Mouse (Mus musculus) urinary bladder, adult 2 months (tissue): ENCODE results near the gene Cybc1. TPM values are rescaled to one million over a fixed set of nuclear protein-coding genes. Genes with fewer than 3 reads are reported as not detected.

Experiments used
- DNase-seq: peaks from one replicate; pipeline ENCODE4 v3.0.0; 2022; ENCODE audit warnings: low spot score
- polyA plus RNA-seq: library from polyadenylated mRNA; depleted of rRNA; stranded (reverse); fragments of >200 nt; gene quantifications from 2 replicates; pipeline ENCODE4 v1.2.3, GENCODE M21; 2012; rRNA removed

Cybc1 gene
- 43.4 and 56.3 TPM in 2 replicates for polyA plus RNA-seq

DNA sequence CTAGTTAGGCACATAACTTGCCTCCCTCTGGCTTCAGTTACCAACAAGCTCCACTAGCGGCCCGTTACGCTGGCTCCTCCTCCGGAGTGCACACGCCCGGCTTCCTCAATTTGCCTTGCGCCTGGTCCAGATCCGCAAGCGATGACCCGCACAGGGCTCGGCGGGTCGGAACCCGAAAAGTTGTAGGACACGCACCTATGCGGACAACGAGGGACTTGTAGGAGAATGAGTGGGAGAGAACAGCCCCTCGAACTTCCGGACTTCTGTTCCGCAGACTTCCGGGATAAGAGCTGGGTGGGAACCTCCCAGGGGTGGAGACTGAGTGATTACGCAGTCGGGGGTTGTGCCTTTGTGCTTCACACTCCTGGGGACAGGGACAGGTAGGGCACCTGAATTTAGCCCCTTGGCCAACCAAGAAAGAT, at the start of gene Cybc1:
Gene Cybc1 (minus strand): TSS at position 305 of the 422 bp plus-strand sequence.
- peak; percentile 60 for DNase-seq

DNA sequence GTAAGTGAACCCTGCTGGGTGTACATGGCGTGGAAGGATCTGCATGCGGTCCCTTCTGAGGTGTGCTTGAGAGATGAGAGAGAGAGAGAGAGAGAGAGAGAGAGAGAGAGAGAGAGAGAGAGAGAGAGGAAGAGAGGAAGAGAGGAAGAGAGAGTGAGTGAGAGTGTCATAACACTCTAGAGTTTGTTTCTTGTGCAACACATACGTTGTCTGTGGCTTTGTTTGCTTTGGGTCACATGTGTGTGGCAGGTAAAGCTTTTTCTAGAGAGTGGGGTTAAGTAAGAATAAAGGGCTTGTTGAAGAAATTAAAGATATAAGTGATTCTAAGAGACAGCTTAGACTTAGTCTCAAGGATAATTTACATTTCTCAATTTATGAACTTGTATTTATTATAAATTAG, 48.9 kb upstream of the Cybc1 start:
- no peak for DNase-seq

DNA sequence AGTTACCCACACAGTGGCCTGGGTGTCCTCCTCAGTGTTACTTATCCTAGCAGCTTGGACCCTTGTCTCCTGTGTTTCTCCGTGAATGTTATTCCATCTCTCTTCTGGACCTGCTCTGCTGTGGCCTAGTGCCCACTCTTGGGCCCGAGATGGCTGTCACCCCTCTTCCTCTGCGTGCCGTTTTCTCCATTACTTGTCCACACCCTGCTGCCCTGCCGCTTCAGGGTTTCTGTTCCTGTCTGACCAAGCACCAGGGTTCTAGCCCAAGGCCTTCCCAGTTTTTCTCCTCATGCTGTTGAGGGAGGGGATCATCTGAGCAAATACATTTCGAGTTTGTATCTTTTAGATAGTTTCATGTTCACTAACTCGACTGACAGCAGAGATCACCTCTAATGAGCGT, 48.4 kb upstream of the Cybc1 start:
- no peak for DNase-seq

DNA sequence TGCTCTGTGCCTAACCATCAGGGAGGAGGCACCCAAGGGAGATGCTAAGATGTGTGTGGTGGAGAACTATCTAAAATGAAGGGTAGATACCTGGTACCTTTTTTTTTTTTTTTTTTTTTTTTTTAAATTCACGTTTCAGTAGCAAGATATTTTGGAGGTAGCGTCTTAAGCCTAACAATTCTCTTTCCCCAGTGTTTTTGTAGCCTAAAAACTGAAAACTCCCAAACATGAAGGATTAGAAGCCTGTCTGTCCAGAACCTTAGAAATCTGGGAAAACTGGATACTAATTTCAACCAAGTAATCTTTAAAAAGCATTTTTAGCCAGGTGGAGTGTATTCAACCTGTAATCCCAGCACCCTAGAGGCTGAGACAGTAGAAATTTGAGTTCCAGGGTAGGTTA, 32.0 kb upstream of the Cybc1 start:
- no peak for DNase-seq

DNA sequence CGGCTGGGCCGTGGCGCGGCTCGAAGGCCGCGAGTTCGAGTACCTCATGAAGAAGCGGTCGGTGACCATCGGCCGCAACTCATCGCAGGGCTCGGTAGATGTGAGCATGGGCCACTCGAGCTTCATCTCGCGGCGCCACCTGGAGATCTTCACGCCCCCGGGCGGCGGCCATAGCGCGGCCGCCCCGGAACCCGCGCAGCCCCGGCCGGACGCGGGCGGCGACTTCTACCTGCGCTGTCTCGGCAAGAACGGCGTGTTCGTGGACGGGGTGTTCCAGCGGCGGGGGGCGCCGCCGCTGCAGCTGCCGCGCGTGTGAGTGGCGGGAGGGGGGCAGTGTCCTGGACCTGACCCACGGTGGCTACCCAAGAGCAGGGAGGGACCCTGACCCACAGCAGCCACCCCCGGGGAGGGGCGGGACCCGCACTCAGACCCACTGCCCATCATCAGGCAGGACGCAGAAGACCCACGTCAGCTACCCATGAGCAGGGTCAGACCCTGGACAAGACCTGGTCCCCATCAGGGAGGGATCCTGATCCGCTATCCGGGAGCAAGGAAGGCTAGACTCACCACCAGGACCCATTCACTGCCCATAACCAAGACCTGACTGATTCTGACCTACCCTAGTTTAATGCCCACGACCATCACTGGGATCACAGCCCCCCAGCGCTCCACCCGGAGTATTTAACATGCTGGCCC, 31.2 kb upstream of the Cybc1 start:
- DNase-seq = peak; percentile 39

DNA sequence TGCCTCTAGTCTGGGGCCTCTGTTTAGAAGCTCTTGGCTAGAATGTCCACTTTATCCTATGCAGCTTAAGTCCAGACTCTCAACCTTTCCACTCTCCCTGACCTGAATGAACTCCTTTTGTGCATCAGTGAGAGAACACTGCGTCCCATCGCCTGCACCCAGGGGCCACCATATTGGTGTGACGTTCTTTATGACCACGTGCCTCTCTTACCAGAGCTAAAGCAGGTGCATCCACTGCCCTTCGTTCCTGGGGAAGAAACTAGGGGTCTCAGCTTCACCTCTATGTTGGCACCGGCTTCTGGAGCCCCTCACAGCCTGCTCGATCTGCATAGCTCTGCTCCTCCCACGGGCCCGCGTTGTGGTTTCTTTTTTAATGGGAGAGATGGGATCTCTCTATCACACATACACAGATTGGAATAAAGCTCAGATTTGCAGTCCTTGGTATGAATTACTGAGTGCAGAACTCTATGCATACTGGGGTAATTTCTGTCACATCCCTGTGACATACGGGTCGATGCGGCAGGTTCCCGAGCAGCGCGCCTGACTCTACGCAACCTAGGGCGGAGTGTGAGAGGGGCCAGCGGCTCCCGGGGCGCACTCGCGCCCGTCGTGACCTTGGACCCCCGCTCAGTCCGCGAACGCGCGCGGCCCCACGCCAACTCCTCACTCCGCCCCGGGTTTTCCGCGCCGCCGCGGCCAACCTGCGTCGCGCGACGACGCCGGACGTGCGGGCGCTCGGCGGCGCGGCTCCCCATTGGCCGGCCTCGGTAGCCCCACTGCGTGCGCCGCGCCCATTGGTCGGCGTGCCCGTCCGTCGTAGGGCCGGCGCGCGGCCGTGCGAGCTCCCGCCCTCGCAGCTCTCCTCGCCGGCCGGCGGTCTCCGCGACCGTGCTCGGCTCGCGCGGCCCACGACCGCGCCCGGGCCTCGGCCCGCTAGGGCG, 30.3 kb upstream of the Cybc1 start, which contains the start of gene Foxk2:
Gene Foxk2 (plus strand): TSS at position 831 of the 941 bp plus-strand sequence.
- DNase-seq = peak; percentile 85

DNA sequence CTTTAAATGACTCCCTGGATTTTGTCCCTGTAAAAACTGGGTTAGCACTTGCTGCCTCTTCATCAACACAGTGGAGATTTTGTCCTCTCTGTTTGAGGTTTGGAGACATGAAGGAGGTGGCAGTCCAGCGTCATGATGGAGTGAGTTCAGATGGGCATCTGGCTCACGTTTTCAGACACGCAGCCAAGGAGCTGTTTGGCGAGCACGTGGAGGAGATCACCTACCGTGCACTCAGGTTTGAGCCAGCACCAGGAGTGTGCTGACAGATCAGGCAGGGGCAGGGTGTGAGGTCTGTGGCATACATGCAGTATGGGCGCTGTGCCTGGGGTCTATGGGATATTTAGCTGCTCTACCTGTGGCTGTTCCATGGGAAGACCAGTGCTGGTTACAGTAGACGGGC, 21.1 kb upstream of the Cybc1 start:
- no peak for DNase-seq

DNA sequence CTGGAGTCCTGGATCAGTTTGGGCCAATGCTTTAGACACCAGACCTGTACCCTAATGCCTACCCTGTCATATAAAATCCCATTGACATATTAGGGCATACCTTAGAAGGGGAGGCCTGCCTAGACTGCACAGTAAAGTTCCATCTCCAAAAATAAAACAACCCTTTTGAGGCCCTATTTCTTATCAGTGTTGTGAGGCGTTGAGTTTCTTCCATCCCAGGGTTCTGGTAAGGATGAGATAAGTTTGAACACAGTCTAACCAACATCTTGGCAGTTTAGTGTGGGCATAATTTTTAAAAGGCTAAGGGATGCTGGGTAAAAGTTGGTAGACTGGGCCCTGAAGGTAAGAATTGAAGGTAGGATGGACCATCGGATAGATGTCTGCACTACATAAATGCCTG, 10.5 kb upstream of the Cybc1 start:
- DNase-seq = no peak

DNA sequence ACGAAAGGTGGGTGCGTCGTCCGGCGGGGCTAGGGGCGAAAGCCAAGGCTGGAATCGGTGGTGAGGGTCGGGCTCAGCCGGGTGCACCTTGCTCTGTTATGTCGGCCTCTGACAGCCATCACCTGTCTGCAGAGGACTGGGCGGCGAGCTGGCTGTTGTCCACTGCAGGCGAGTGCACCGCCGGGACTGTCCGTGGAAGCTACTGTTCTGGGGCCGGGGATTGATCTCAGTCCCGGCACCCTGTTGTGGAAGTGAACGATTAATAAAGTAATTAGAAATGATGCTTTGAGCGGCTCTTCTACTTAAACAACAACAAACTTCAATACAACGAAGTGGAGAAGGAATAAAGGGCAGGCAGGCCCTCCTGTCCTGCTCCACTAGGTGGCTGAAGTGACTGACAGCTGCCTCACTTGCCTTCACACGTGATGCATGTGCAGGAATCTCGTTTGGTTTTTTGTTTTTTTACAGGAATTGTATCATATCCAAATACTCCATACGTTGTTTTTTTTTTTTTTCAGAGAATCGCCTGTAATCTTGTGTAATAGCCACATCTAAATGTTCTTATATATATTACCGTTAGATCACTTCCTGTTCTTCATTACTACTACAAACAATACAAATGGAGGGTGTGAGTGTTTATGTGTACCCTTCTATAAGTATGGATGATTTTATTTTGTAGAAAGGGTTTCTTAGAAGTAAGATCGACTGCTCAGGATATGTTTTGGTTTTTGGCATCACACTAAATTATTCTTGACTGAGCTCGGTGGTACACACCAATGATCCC, 8.4 kb upstream of the Cybc1 start:
- DNase-seq = no peak

DNA sequence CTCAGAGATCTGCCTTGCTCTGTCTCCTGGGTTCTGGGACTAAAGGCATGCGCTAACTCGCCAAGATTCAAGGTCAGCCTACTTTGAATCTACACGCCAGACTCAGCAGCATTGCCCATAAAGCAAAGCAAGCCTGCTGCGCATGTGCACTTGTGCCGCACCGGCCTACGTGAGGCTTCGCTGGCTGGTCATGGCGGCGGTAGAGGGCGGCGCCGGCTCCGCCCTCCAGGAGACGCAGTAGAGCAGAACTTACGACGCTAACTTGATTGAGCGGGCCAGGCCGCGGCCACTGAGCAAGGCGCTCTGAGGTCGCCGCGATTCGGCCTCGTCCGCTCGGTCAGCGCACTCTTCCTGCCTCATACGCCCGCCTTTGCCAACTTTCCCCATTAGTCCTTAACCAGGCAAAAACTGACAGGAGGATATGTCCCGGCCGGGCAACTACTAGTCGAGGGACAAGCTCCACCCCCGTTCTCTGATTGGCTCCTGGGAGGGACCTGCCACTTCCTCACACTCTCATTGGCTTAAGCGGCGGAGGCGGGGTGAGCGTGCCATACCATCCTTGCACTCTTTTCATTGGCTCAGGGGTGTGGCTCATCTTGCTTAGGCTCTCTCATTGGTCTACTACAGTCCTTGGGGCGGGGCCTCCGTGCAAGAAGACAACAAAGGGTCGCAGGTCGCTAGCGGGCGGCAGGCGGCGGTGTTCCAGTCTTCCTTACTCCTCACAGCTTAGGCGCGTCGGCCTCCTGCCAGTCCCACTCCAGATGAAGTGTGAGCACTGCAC, 7.6 kb upstream of the Cybc1 start, which contains the start of gene Narf:
Gene Narf (plus strand): TSS at position 690 of the 781 bp plus-strand sequence.
- peak; percentile 95 for DNase-seq

DNA sequence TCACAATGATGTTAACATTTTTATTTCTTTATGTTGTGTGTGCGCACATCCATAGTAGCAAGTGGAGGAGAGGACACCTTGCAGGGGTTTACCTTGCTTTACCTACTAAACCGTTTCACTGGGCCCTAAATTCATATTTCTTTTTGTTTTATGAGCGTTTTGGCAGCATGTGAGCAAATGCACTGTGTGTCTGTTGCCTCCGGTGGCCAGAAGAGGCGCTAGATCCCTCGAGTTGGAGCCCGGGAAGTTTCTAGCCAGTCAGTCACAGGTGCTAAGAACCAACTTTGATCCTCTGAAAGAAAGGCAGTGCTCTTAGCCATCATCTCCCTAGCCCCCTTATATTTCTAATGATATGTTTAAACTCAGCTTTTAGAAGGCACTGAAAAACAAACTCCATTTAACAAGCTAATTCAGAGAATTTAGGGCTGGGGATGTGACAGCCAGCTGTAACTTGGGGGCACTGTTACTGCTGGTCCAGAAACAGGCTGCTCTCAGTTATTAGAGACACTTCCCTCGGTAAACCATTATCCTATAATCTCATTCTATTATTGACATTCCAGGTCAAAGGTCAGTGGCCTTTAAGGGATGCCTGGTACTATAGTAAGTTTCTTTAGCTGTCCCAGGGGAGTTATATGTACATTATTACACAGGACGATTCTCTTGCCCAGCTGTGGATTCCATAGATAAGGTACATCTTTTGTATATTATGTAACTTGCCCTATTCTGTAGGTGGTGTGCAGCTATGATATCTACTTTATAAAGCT, 6.5 kb upstream of the Cybc1 start:
- DNase-seq = no peak

DNA sequence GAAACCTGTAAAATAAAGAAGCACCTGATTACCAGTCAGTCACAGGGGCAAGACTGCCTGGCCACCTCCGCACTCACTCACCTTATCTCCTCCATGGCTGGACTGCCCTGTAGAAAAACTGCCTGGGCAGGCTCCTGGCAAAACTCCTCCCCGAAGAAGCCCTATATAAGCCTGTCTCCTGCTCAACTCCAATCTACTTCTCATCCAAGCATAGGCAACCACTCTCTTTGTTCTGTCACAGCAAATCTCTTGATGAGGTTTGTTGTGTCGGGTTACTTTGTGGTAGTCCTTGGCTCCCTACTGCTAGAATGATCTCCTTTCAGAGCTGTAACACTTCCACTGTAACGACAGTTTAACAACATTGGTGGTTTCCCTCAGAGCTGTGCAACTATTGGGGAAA, 3.6 kb upstream of the Cybc1 start:
- DNase-seq = no peak

DNA sequence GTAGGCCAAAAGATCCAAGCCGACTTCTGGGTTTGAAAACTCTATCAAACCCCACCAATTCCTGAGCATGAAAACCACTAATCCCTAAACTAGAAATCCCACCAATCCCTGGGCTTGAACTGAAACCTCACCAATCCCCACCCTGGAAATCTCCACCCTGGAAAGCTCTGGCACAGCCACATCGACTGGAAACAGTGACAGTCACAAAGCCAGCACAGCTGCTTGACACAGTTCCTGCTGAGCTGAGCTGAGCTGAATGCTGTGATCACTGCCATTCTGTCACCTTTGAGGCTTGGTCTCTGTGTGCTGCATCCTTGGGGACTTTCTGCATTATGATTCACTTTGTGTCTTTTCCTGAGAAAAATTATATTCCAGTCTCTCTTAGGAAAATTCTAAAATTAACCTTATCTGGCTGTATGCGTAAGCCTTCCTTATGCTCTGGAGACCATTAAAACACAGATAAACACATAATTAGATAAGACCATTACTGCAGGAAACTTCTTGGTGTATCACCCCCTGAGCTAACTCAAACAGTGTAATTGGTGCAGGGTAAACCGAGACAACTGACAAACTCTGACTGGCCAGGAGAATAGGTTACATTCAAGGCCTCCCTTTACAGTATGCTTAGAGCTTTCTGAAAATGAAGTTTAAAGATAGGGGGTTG, 2.6 kb upstream of the Cybc1 start:
- no peak for DNase-seq

DNA sequence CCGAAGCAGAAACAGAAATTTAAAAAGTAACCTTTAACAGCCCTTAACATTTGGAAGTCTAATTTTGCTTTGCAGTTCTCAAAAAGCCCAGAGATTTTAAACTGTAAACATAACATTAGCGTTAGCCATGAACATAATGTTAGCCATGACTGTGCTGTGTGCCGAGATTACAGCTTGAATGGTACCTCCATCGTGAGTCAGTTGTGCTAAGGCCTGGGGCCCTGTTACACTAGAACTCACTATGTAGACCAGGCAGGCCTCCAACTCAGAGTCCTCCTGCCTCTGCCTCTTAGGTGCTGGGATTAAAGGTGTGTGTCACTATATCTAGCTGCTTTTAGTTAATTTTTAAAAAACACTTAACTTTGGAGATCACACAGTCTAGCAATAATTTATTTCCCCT, 2.1 kb upstream of the Cybc1 start:
- DNase-seq = no peak

DNA sequence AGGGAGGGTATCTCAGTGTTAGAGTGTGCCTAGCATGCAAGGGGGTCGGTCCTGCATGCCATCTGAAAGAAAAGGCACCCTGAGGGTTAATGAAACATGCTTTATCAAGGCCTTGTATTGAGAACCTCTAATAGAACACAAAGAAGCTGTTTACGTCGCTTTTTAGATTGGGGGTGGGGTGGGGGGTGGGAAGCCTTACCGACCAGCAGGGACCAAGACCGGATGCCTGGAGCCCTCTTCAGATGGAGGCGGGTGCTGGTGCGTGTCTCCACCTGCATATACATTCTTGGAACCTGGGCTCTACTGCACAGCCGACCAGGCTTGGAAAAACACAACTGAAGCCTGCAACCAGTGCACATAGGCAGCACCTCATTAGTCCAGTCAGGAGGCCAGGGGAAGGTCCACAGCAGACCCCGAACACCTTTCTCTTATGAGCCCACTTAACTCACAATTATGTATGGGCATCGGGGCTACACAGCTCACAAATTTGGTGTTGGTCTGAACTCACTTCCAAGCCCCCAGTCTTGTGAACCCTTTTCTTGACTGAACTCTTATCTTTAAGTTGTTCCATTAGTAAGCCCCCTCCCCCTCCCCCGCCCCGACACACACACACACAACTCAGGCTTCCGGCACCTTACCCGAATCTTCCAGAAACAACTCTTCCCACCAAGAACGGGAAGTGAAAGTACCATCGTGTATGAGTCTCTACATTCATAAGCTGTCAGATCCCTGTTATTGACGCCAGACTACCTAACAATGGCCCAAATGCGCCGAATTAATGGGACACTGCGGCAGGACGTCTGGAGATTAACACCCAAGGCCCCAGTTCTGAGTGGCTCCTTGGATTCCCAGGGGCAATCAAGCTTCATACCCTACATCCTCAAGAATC, 749 bp downstream of the Cybc1 start:
- no peak for DNase-seq

DNA sequence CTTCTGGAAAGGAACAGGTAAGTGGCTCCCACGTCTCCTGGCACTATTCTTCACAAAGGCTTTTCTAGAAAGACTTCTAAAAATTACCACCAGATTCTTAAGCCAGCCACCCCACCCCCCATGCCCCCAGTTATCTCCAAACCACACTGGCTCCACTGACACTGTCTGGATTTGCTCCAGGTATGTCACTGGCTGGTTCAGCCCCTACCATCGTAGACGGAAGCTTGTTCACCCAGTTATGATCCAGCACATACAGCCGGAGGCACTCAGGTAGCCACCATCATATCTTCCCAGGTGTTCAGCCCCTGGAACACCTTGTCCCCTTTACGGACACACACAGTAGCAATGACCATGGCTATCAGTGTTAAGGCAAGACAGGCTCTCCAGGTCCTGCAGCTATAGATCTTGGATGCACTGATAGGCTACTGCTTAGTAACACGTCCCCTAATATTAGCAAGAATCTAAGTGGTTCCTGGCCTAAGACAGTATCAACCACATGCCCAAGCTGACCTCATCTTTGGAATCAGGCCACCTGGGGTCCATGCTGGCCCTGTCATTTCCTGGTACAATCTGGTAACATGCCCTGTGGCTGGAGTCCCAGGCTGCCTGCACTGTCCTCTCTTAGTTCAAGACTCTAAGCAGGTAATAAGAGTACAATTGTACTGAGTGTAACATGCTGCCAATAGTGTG, 7.7 kb downstream of the Cybc1 start:
- no peak for DNase-seq

DNA sequence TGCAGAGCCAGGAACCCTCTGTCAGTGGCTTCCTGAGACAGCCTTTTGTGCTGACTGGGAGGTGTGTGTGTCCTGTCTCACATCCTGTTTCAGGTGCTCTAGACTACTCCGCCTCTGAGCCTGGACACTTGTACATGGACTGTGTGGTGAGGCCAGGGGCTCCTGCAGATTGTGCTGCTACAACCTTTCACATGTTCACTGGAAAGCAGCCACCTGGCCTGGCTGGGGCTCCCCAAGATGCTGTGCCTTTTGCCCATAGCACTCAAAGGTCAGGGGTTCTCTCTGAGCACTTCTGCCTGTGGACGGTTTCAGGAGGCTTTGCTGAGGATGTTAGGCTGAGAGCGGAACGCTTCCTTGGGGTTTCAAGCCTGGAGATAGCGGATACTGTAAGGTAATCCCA, 8.4 kb downstream of the Cybc1 start:
- DNase-seq = no peak

DNA sequence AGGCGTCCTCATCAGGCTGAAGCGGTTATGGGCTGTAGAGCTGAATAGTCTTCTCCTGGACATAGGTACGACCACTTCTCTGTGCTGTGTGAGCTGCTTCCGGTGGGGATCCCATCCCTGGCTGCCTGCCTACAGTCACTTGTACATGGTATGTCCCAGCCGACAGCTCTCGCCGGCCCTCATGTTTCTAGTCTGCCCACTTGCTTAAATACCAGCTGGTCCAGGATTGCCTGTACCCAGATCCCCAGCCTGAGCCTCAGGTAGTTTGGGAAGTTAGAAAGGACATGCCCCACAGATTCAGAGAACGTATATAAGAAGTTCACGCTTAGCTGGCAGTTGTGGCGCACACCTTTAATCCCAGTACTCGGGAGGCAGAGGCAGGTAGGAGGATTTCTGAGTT, 9.3 kb downstream of the Cybc1 start:
- no peak for DNase-seq
